Mouse (Mus musculus) myocyte (in vitro differentiated cells): ENCODE data around the gene Scgb1b30.

Experiments used
- CEBPB ChIP-seq: IDR thresholded peaks from 2 replicates; pipeline ENCODE4 v1.6.1; 2011; ENCODE audit warnings: mild to moderate bottlenecking, moderate library complexity; ENCODE audit not compliant: poor library complexity, insufficient read depth, severe bottlenecking
- MAX ChIP-seq: IDR thresholded peaks from one replicate; pipeline ENCODE4 v1.6.1; 2011; ENCODE audit warnings: low read depth, mild to moderate bottlenecking, control low read depth
- MYOD1 ChIP-seq, 3 experiments: IDR thresholded peaks; one replicate each; pipeline ENCODE4 v1.6.1; 2011; ENCODE audit warnings: control low read depth in 2 of 3, low read depth in 2 of 3, mild to moderate bottlenecking in 2 of 3, moderate library complexity in 1 of 3; ENCODE audit not compliant: insufficient read length in 2 of 3, control insufficient read depth in 1 of 3
- MYOG ChIP-seq, 3 experiments: IDR thresholded peaks; one replicate each; pipeline ENCODE4 v1.6.1; 2011; ENCODE audit warnings: control low read depth in 2 of 3, low read depth in 2 of 3, mild to moderate bottlenecking in 2 of 3; ENCODE audit not compliant: insufficient read length in 2 of 3, control insufficient read depth in 1 of 3, insufficient read depth in 1 of 3
- POLR2A ChIP-seq: IDR thresholded peaks from one replicate; pipeline ENCODE4 v1.6.1; 2011; ENCODE audit warnings: low read depth, mild to moderate bottlenecking, control low read depth, moderate library complexity; ENCODE audit not compliant: insufficient read length
- POLR2AphosphoS2 ChIP-seq: IDR thresholded peaks from one replicate; pipeline ENCODE4 v1.6.1; 2011; ENCODE audit warnings: low read depth, control low read depth; ENCODE audit not compliant: insufficient read length
- SRF ChIP-seq: IDR thresholded peaks from one replicate; pipeline ENCODE4 v1.6.1; 2011; ENCODE audit warnings: low read depth; ENCODE audit not compliant: control insufficient read depth, insufficient read length
- TCF12 ChIP-seq: IDR thresholded peaks from one replicate; pipeline ENCODE4 v1.6.1; 2011; ENCODE audit warnings: mild to moderate bottlenecking, control low read depth; ENCODE audit not compliant: poor library complexity, insufficient read depth, severe bottlenecking
- USF1 ChIP-seq: IDR thresholded peaks from one replicate; pipeline ENCODE4 v1.6.1; 2011; ENCODE audit warnings: low read depth, mild to moderate bottlenecking, control low read depth, moderate library complexity

GRCm38 (mm10) chr7:34134336-34134735 lies 39.1 kb downstream of the Scgb1b30 start:
- TF ChIP-seq POLR2A (no peak), MAX (no peak), MYOD1 (IDR thresholded peaks at IDR 0.05; ENCODE audit: control insufficient read depth in 1 of 3, insufficient read length in 2 of 3, low read depth in 2 of 3) (no peak), USF1 (no peak), TCF12 (no peak), SRF (no peak), CEBPB (no peak), POLR2AphosphoS2 (no peak), MYOG (IDR thresholded peaks at IDR 0.05; ENCODE audit: control insufficient read depth in 1 of 3, insufficient read depth in 1 of 3, insufficient read length in 2 of 3, low read depth in 2 of 3) (no peak)
